Mouse (Mus musculus) liver, embryonic 14.5 days (tissue): ENCODE data around the gene Gm26602. TPM values are rescaled to one million over a fixed set of nuclear protein-coding genes. Genes with fewer than 3 reads are reported as not detected.

ENCODE experiments used
- ATAC-seq: fragments of 200-750 bp; cut with Nextera tagmentation; 2 replicates; pipeline ENCODE4 v1.8.0; 2017; ENCODE audit warnings: moderate number of reproducible peaks, mild to moderate bottlenecking, moderate library complexity; ENCODE audit not compliant: insufficient read depth
- DNase-seq, 3 experiments: peaks; one replicate each; pipeline ENCODE4 v3.0.0-alpha.2; 2012 to 2013; ENCODE audit warnings: low read depth in 3 of 3, low spot score in 3 of 3
- H3K27ac ChIP-seq: fragments of 300-500 bp; sonication (generic); 2 replicates; pipeline ENCODE4 v1.5.1; 2014; ENCODE audit warnings: moderate library complexity, mild to moderate bottlenecking, control low read depth, inconsistent platforms
- H3K27me3 ChIP-seq: fragments of 300-500 bp; sonication (generic); 2 replicates; pipeline ENCODE4 v1.6.1; 2014; ENCODE audit warnings: mild to moderate bottlenecking, low read length, moderate library complexity; ENCODE audit not compliant: control insufficient read depth, insufficient read depth
- H3K36me3 ChIP-seq: fragments of 300-500 bp; sonication (generic); replicated peaks from 2 replicates; pipeline ENCODE4 v1.6.1; 2014; ENCODE audit warnings: low read depth; ENCODE audit not compliant: control insufficient read depth, insufficient read depth
- H3K4me1 ChIP-seq, 2 experiments: fragments of 200-500 bp in 1 of 2; fragments of 300-500 bp in 1 of 2; sonication (generic) in 1 of 2; replicated peaks; 2 replicates each; pipeline ENCODE4 v1.6.1; 2012 to 2014; ENCODE audit warnings: antibody characterized with exemption in 1 of 2, inconsistent platforms in 1 of 2, low read length in 1 of 2; ENCODE audit not compliant: control insufficient read depth in 2 of 2, insufficient read depth in 2 of 2
- H3K4me2 ChIP-seq: fragments of 300-500 bp; sonication (generic); 2 replicates; pipeline ENCODE4 v1.6.1; 2014; ENCODE audit warnings: low read depth, mild to moderate bottlenecking, control low read depth, moderate library complexity
- H3K4me3 ChIP-seq, 2 experiments: fragments of 200-500 bp in 1 of 2; fragments of 300-500 bp in 1 of 2; sonication (generic) in 1 of 2; 2 replicates each; pipeline ENCODE4 v1.5.1; 2012 to 2014; ENCODE audit warnings: low read depth in 2 of 2, low read length in 2 of 2, mild to moderate bottlenecking in 2 of 2, control low read depth in 1 of 2, inconsistent platforms in 1 of 2, moderate library complexity in 1 of 2; ENCODE audit not compliant: insufficient read depth in 1 of 2
- H3K9ac ChIP-seq: fragments of 300-500 bp; sonication (generic); replicated peaks from 2 replicates; pipeline ENCODE4 v1.6.1; 2014; ENCODE audit warnings: mild to moderate bottlenecking, control low read depth, moderate library complexity
- H3K9me3 ChIP-seq: fragments of 300-500 bp; sonication (generic); 2 replicates; pipeline ENCODE4 v1.6.1; 2016; ENCODE audit warnings: low read length, mixed read lengths; ENCODE audit not compliant: control insufficient read depth
- CTCF ChIP-seq: IDR thresholded peaks from 2 replicates; pipeline ENCODE4 v1.5.1; 2016; ENCODE audit warnings: antibody characterized with exemption, low read depth, control low read depth
- EP300 ChIP-seq: IDR thresholded peaks from 2 replicates; pipeline ENCODE4 v1.6.1; 2016; ENCODE audit warnings: antibody characterized with exemption, low read depth
- WGBS: fragments of 180-500 bp; shearing (Covaris S2); extraction: QIAGEN DNeasy Blood & Tissue Kit; methylation state at CpG from one replicate; pipeline ENCODE4 v1.1.7; 2014; ENCODE audit not compliant: insufficient replicate concordance; 5-methylcytosine and 5-hydroxymethylcytosine counted together
- polyA plus RNA-seq, 2 experiments: library from polyadenylated mRNA; depleted of rRNA in 1 of 2; stranded (reverse) in 1 of 2; unstranded in 1 of 2; fragments of >200 nt; fragmentation: Nextera tagmentation in 1 of 2; extraction: Ambion mirVana in 1 of 2; gene quantifications; 2 replicates each; pipeline versions ENCODE4 v1.2.1 to v1.2.3; 2012 to 2014

Gene Gm26602
- polyA plus RNA-seq, 2 experiments, result not detected

GRCm38 (mm10) chr10:79916081-79916480 lies 5.4 kb downstream of the Gm26602 start:
- Histone ChIP-seq H3K4me2 (peak overlapping the region; percentile 94), H3K27ac (peak overlapping the region; percentile 49), H3K36me3 (no peaks in the 10 kb centered on the region), H3K4me1 (peaks cover 23 to 29% of the 10 kb centered on the region in 2 experiments), H3K4me3 (peak overlapping the region; percentile 69 to 75), H3K9ac (peak overlapping the region; percentile 83), H3K9me3 (no peaks in the 10 kb centered on the region), H3K27me3 (peaks cover 34% of the 10 kb centered on the region)
- no peak for TF ChIP-seq CTCF
- 9% methylated on average over 8 of the region's 8 CpGs for WGBS
- DNase-seq (no peak), ATAC-seq (no peak)

GRCm38 (mm10) chr10:79916808-79917531 lies 6.3 kb downstream of the Gm26602 start, which contains the start of gene Kiss1r:
Gene Kiss1r (plus strand): TSS chr10:79916971.
- Histone ChIP-seq H3K9ac (peak within 1 kb of the TSS; percentile 83), H3K9me3 (no peaks in the 10 kb centered on the region), H3K36me3 (no peaks in the 10 kb centered on the region), H3K4me3 (peak within 1 kb of the TSS; percentile 69 to 75), H3K4me2 (peak within 1 kb of the TSS; percentile 94), H3K4me1 (peaks cover 23 to 29% of the 10 kb centered on the region in 2 experiments), H3K27me3 (peaks cover 43% of the 10 kb centered on the region), H3K27ac (peak within 1 kb of the TSS; percentile 49)
- DNase-seq (peak in 1 of 3 experiments; percentile 60), ATAC-seq (peak; percentile 72)
- WGBS, result 2% methylated on average over 42 of the region's 42 CpGs
- no peak for TF ChIP-seq EP300
- no peak for TF ChIP-seq CTCF

GRCm38 (mm10) chr10:79917532-79918100 lies 7.0 kb downstream of the Gm26602 start:
- Histone ChIP-seq H3K9me3 (no peaks in the 10 kb centered on the region), H3K9ac (peak overlapping the region; percentile 83; the same call in 1 of the 2 replicates), H3K4me1 (peaks cover 23 to 29% of the 10 kb centered on the region in 2 experiments), H3K4me3 (peak overlapping the region in 1 of 2 experiments; percentile 69; a peak in 1 of 4 replicates), H3K4me2 (peak overlapping the region; percentile 94), H3K27ac (no peak overlapping the region), H3K27me3 (peaks cover 49% of the 10 kb centered on the region), H3K36me3 (no peaks in the 10 kb centered on the region)
- no peak for TF ChIP-seq CTCF
- TF ChIP-seq EP300, result no peak
- 67% methylated on average over 5 of the region's 5 CpGs for WGBS
- DNase-seq (no peak), ATAC-seq (no peak)

- Histone ChIP-seq H3K4me2 (peak overlapping the region; percentile 20; the same call in 1 of the 2 replicates), H3K4me3 (no peak overlapping the region), H3K36me3 (no peaks in the 10 kb centered on the region), H3K9me3 (no peaks in the 10 kb centered on the region), H3K9ac (no peak overlapping the region), H3K27ac (no peak overlapping the region), H3K27me3 (peaks cover 49% of the 10 kb centered on the region), H3K4me1 (peaks cover 23 to 29% of the 10 kb centered on the region in 2 experiments)
- WGBS, result 16% methylated on average over 35 of the region's 35 CpGs
- DNase-seq, result no peak
- ATAC-seq, result no peak
- no peak for TF ChIP-seq EP300
- no peak for TF ChIP-seq CTCF
Measured at GRCm38 (mm10) chr10:79918231-79919078, 7.8 kb downstream of the Gm26602 start.
